Mouse (Mus musculus) left cerebral cortex, postnatal 4 days (tissue): ENCODE results near the gene Tmem158. TPM values are rescaled to one million over a fixed set of nuclear protein-coding genes. Genes with fewer than 3 reads are reported as not detected.

Experiments
- total RNA-seq, 2 experiments: library from RNA; stranded (reverse); gene quantifications; 2 replicates each; pipeline ENCODE4 v1.2.3; 2021

Gene Tmem158
- total RNA-seq, 2 experiments from 2014 or later, result 124 to 132 TPM

Other genes with a start within 250 kb of the Tmem158 start
- 10 to 100 TPM; 22.4 to 28.7 TPM for gene Tmem42, start 239.4 kb downstream of the Tmem158 start, total RNA-seq
- 1 to 10 TPM in 1 of 2 experiments, under 1 TPM in 1; 0.74 to 1.3 TPM for gene Tgm4, start 226.0 kb downstream of the Tmem158 start, total RNA-seq
- gene Zdhhc3, start 147.6 kb downstream of the Tmem158 start, total RNA-seq, result 10 to 100 TPM; 75.2 to 80.1 TPM
- gene Exosc7, start 147.5 kb downstream of the Tmem158 start, total RNA-seq, result 10 to 100 TPM; 45.0 to 51.9 TPM
- 1 to 10 TPM; 7.3 to 8.2 TPM for gene Clec3b, start 109.8 kb downstream of the Tmem158 start, total RNA-seq
- under 1 TPM; 0.20 to 0.30 TPM for gene Cdcp1, start 44.7 kb downstream of the Tmem158 start, total RNA-seq
- gene Lars2, start 106.2 kb upstream of the Tmem158 start, total RNA-seq, result 10 to 100 TPM; 25.3 to 41.7 TPM
- gene Limd1, start 217.9 kb upstream of the Tmem158 start, total RNA-seq, result 10 to 100 TPM in 1 of 2 experiments, 1 to 10 TPM in 1; 9.5 to 10.2 TPM